Mouse (Mus musculus) midbrain, embryonic 15.5 days (tissue): ENCODE measurements around the gene Olfr486. TPM values are rescaled to one million over a fixed set of nuclear protein-coding genes. Genes with fewer than 3 reads are reported as not detected.
"Not testable (repeated sequence)": the region's sequence is repeated elsewhere in the genome, so short reads cannot be mapped to it uniquely, and the experiment has no call there.

ENCODE experiments used
- ATAC-seq: fragments of 200-750 bp; cut with Nextera tagmentation; replicated peaks from 2 replicates; pipeline ENCODE4 v1.8.0; 2017; ENCODE audit warnings: moderate TSS enrichment
- H3K27ac ChIP-seq: fragments of 300-500 bp; sonication (generic); 2 replicates; pipeline ENCODE4 v1.5.1; 2015; ENCODE audit warnings: mild to moderate bottlenecking, inconsistent platforms
- H3K27me3 ChIP-seq: fragments of 300-500 bp; sonication (generic); replicated peaks from 2 replicates; pipeline ENCODE4 v1.6.1; 2015; ENCODE audit warnings: inconsistent platforms
- H3K36me3 ChIP-seq: fragments of 300-500 bp; sonication (generic); replicated peaks from 2 replicates; pipeline ENCODE4 v1.6.1; 2015; ENCODE audit warnings: inconsistent platforms
- H3K4me1 ChIP-seq: fragments of 300-500 bp; sonication (generic); 2 replicates; pipeline ENCODE4 v1.6.1; 2015; ENCODE audit warnings: inconsistent platforms
- H3K4me2 ChIP-seq: fragments of 300-500 bp; sonication (generic); 2 replicates; pipeline ENCODE4 v1.6.1; 2015; ENCODE audit warnings: inconsistent platforms, mild to moderate bottlenecking, moderate library complexity
- H3K4me3 ChIP-seq: fragments of 300-500 bp; sonication (generic); 2 replicates; pipeline ENCODE4 v1.5.1; 2015; ENCODE audit warnings: mild to moderate bottlenecking, inconsistent platforms
- H3K9ac ChIP-seq: fragments of 300-500 bp; sonication (generic); 2 replicates; pipeline ENCODE4 v1.6.1; 2015; ENCODE audit warnings: mild to moderate bottlenecking, inconsistent platforms
- H3K9me3 ChIP-seq: fragments of 300-500 bp; sonication (generic); 2 replicates; pipeline ENCODE4 v1.6.1; 2016; ENCODE audit warnings: inconsistent platforms
- WGBS: fragments of 180-500 bp; shearing (Covaris S2); methylation state at CpG from one replicate; pipeline ENCODE4 v1.1.7; 2015; ENCODE audit warnings: mixed read lengths; 5-methylcytosine and 5-hydroxymethylcytosine counted together
- polyA plus RNA-seq: library from polyadenylated mRNA; unstranded; fragments of >200 nt; fragmentation: Nextera tagmentation; extraction: Ambion mirVana; gene quantifications from 2 replicates; pipeline ENCODE4 v1.2.1, GENCODE M21; 2015

Gene Olfr486
- polyA plus RNA-seq: not detected in 2 replicates

- not testable (repeated sequence) for H3K27ac ChIP-seq, H3K9ac ChIP-seq, ATAC-seq, H3K9me3 ChIP-seq, H3K4me2 ChIP-seq, H3K36me3 ChIP-seq, H3K4me1 ChIP-seq, H3K27me3 ChIP-seq, H3K4me3 ChIP-seq
- WGBS: 96% methylated on average over 1 of the region's 1 CpGs
These were observed at the start of gene Olfr486 for GRCm38 (mm10) chr7:108172642-108173041. Gene Olfr486, minus strand, starts transcription at chr7:108172742.

DNA sequence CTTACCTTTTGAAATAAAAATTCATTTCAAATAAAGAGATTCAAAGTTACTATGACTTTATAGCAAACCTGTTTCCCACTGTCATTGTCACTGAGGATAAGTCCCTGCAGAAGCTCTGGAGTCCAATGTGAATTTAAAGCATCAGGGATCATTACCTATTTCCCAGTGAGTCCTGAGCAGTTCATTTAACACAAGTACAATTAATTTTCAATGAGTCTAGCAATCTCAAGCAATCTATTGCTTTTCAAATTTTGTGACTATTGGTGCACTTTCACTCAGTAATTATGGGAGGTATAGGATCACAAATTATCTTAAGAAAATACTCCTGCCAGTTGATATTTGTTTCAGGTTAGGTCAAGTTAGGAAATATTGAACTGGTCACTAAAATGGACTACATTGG, 42.0 kb upstream of the Olfr486 start, which contains the start of gene Olfr487:
Gene Olfr487, minus strand, starts transcription at position 101 of the 400 bp plus-strand sequence.
- not testable (repeated sequence) for H3K27me3 ChIP-seq, H3K36me3 ChIP-seq, H3K9ac ChIP-seq, H3K4me3 ChIP-seq, H3K4me1 ChIP-seq, H3K27ac ChIP-seq, ATAC-seq, H3K9me3 ChIP-seq, H3K4me2 ChIP-seq

GRCm38 (mm10) chr7:108196938-108197337, 24.4 kb upstream of the Olfr486 start:
- no peaks in the 10 kb centered on the region for H3K9me3 ChIP-seq

DNA sequence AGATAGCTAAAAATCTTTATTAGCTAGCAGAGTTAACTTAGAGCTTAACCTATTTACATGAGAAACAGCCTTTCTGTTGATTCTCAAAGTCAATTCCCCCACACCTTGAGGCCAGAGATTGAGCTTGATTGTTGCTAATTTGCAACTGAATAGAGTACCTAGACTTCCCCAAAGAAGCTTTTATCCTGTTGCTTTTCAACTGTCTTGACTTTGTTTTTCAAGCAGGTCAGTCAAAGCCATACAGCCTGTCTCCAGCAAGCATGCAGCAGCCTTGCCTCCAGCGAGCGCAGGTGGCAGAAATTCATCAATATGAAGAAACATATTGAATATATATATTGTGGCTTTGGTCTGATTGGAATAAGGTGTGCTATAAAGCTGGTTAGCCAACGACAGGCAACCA, 23.8 kb upstream of the Olfr486 start:
- not testable (repeated sequence) for H3K9me3 ChIP-seq, H3K9ac ChIP-seq, H3K4me2 ChIP-seq, H3K4me1 ChIP-seq, H3K4me3 ChIP-seq, H3K27me3 ChIP-seq, ATAC-seq, H3K27ac ChIP-seq, H3K36me3 ChIP-seq
- 51% methylated on average over 3 of the region's 3 CpGs for WGBS

More at GRCm38 (mm10) chr7:108196938-108197337, 24.4 kb upstream of the Olfr486 start:
- no peak overlapping the region for H3K27ac ChIP-seq
- no peaks in the 10 kb centered on the region for H3K27me3 ChIP-seq
- WGBS: 58% methylated on average over 6 of the region's 6 CpGs
- H3K4me1 ChIP-seq: no peaks in the 10 kb centered on the region
- no peaks in the 10 kb centered on the region for H3K36me3 ChIP-seq
- H3K4me3 ChIP-seq: no peak overlapping the region
- no peak for ATAC-seq
- H3K4me2 ChIP-seq: no peak overlapping the region
- no peak overlapping the region for H3K9ac ChIP-seq

- H3K4me3 ChIP-seq, H3K9ac ChIP-seq: not testable (repeated sequence)
These were observed 20.2 kb upstream of the Olfr486 start for GRCm38 (mm10) chr7:108192714-108193113.

GRCm38 (mm10) chr7:108191196-108191595, 18.7 kb upstream of the Olfr486 start:
- H3K4me1 ChIP-seq, H3K9ac ChIP-seq, H3K4me3 ChIP-seq, H3K4me2 ChIP-seq, H3K27me3 ChIP-seq, H3K27ac ChIP-seq, ATAC-seq, H3K36me3 ChIP-seq, H3K9me3 ChIP-seq: not testable (repeated sequence)
- WGBS: 33% methylated on average over 2 of the region's 2 CpGs

More at GRCm38 (mm10) chr7:108192714-108193113, 20.2 kb upstream of the Olfr486 start:
- H3K4me2 ChIP-seq, H3K27me3 ChIP-seq, H3K36me3 ChIP-seq, H3K27ac ChIP-seq, H3K9me3 ChIP-seq, H3K4me1 ChIP-seq, ATAC-seq: not testable (repeated sequence)
- 42% methylated on average over 1 of the region's 1 CpGs for WGBS

DNA sequence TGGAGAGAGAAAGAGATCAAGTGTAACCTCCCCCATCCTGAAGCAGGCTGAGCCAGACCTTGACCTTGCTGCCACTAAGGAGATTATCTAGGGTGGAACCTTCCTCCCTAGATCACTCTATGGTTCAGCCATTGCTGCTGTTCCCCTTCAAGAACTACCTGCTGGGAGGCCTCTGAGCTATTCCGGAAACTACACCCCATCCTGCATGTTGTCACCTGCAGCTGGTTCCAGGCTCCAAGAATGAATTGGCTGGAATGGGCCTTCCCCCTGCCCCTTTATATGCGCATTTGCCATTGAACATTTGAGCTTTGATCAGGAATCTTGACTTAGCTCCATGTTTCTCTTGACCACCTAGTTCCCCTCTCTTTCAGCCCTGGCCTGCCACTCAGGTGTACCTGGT, 12.7 kb upstream of the Olfr486 start:
- H3K9me3 ChIP-seq, H3K4me1 ChIP-seq, ATAC-seq, H3K27ac ChIP-seq, H3K4me3 ChIP-seq, H3K27me3 ChIP-seq, H3K9ac ChIP-seq, H3K36me3 ChIP-seq, H3K4me2 ChIP-seq: not testable (repeated sequence)
- WGBS: 83% methylated on average over 2 of the region's 2 CpGs

- not testable (repeated sequence) for H3K27me3 ChIP-seq, H3K9ac ChIP-seq, H3K9me3 ChIP-seq, H3K36me3 ChIP-seq, H3K27ac ChIP-seq, H3K4me3 ChIP-seq, H3K4me1 ChIP-seq, H3K4me2 ChIP-seq, ATAC-seq
- 79% methylated on average over 3 of the region's 3 CpGs for WGBS
These were observed 11.9 kb upstream of the Olfr486 start for GRCm38 (mm10) chr7:108184401-108184800.

- Histone ChIP-seq H3K4me1 (no peaks in the 10 kb centered on the region), H3K36me3 (no peaks in the 10 kb centered on the region), H3K4me2 (no peak within 1 kb of the TSS), H3K9ac (no peak within 1 kb of the TSS), H3K9me3 (no peaks in the 10 kb centered on the region), H3K27me3 (no peaks in the 10 kb centered on the region), H3K4me3 (no peak within 1 kb of the TSS), H3K27ac (no peak within 1 kb of the TSS)
- ATAC-seq: no peak
These were observed 12.8 kb downstream of the Olfr486 start, which contains the start of gene Olfr485 for GRCm38 (mm10) chr7:108159771-108160170. Gene Olfr485, minus strand, starts transcription at chr7:108159871.

DNA sequence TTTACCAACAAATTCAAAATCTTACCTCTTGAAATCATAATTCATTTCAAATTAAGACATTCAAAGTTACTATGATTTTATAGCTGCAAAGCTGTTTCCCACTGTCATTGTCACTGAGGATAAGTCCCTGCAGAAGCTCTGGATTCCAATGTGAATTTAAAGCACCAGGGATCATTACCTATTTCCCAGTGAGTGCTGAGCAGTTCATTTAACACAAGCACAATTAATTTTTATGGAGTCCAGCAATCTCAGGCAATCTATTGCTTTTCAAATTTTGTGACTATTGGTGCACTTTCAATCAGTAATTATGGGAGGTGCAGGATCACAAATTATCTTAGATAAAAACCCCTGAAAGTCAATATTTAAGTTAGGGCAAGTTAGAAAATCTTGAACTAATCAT, 45.2 kb downstream of the Olfr486 start, which contains the start of gene Olfr484:
Gene Olfr484, minus strand, starts transcription at position 101 of the 400 bp plus-strand sequence.
- H3K9me3 ChIP-seq: no peaks in the 10 kb centered on the region
- H3K4me1 ChIP-seq: no peaks in the 10 kb centered on the region
- H3K4me2 ChIP-seq: no peak within 1 kb of the TSS
- no peak within 1 kb of the TSS for H3K4me3 ChIP-seq
- H3K9ac ChIP-seq: no peak within 1 kb of the TSS
- no peak within 1 kb of the TSS for H3K27ac ChIP-seq
- H3K27me3 ChIP-seq: no peaks in the 10 kb centered on the region
- no peaks in the 10 kb centered on the region for H3K36me3 ChIP-seq
- no peak for ATAC-seq

Other genes with a start within 250 kb of the Olfr486 start
- not detected in 2 replicates for gene Olfr473, start 242.3 kb downstream of the Olfr486 start, polyA plus RNA-seq
- gene Olfr474, start 218.1 kb downstream of the Olfr486 start, polyA plus RNA-seq: not detected in 2 replicates
- not detected in 2 replicates for gene Olfr476, start 207.9 kb downstream of the Olfr486 start, polyA plus RNA-seq
- not detected in 2 replicates for gene Olfr477, start 186.0 kb downstream of the Olfr486 start, polyA plus RNA-seq
- not detected in 2 replicates for gene Olfr478, start 138.8 kb downstream of the Olfr486 start, polyA plus RNA-seq
- not detected in 2 replicates for gene Olfr479, start 122.0 kb downstream of the Olfr486 start, polyA plus RNA-seq
- not detected in 2 replicates for gene Olfr480, start 105.4 kb downstream of the Olfr486 start, polyA plus RNA-seq
- gene Olfr481, start 92.9 kb downstream of the Olfr486 start, polyA plus RNA-seq: not detected in 2 replicates
- gene Olfr482, start 75.2 kb downstream of the Olfr486 start, polyA plus RNA-seq: 0.09 TPM in 1 of 2 replicates, not detected in the other
- gene Olfr483, start 71.9 kb downstream of the Olfr486 start, polyA plus RNA-seq: not detected in 2 replicates
- not detected in 2 replicates for gene Olfr484, start 45.3 kb downstream of the Olfr486 start, polyA plus RNA-seq
- gene Olfr485, start 12.9 kb downstream of the Olfr486 start, polyA plus RNA-seq: not detected in 2 replicates
- gene Olfr487, start 41.9 kb upstream of the Olfr486 start, polyA plus RNA-seq: not detected in 2 replicates
- gene Olfr488, start 85.6 kb upstream of the Olfr486 start, polyA plus RNA-seq: not detected in 2 replicates
- gene Olfr490, start 116.2 kb upstream of the Olfr486 start, polyA plus RNA-seq: not detected in 2 replicates
- gene Olfr491, start 140.7 kb upstream of the Olfr486 start, polyA plus RNA-seq: not detected in 2 replicates
- not detected in 2 replicates for gene Olfr492, start 150.9 kb upstream of the Olfr486 start, polyA plus RNA-seq
- not detected in 2 replicates for gene Olfr493, start 174.2 kb upstream of the Olfr486 start, polyA plus RNA-seq
- not detected in 2 replicates for gene Olfr494, start 192.6 kb upstream of the Olfr486 start, polyA plus RNA-seq
- gene Olfr495, start 220.4 kb upstream of the Olfr486 start, polyA plus RNA-seq: not detected in 2 replicates
- gene Olfr497, start 247.7 kb upstream of the Olfr486 start, polyA plus RNA-seq: not detected in 2 replicates